Mouse (Mus musculus) small intestine, adult 2 months (tissue): ENCODE measurements at regions not wholly inside any gene's neighbourhood (a gene's known extent, or its start where the extent isn't known, plus 50 kb on each side); places are given as distances from the start of the nearest gene placed in this dataset.
"Not testable (repeated sequence)": the region's sequence is repeated elsewhere in the genome, so short reads cannot be mapped to it uniquely, and the experiment has no call there.

ENCODE experiments used
- H3K27ac ChIP-seq: fragments of 200-500 bp; 2 replicates; pipeline ENCODE4 v1.5.1; 2012; ENCODE audit warnings: low read depth, low read length, control low read depth, inconsistent platforms; ENCODE audit not compliant: insufficient read depth
- H3K27me3 ChIP-seq: fragments of 200-500 bp; 2 replicates; pipeline ENCODE4 v1.6.1; 2012; ENCODE audit warnings: mild to moderate bottlenecking, moderate library complexity, low read length, inconsistent platforms; ENCODE audit not compliant: control insufficient read depth, insufficient read depth
- H3K36me3 ChIP-seq: fragments of 200-500 bp; 2 replicates; pipeline ENCODE4 v1.6.1; 2012; ENCODE audit warnings: mild to moderate bottlenecking, low read length, control low read depth, inconsistent platforms; ENCODE audit not compliant: control insufficient read depth, insufficient read depth
- H3K4me1 ChIP-seq: fragments of 200-500 bp; 2 replicates; pipeline ENCODE4 v1.6.1; 2012; ENCODE audit warnings: low read length, inconsistent platforms, mixed read lengths; ENCODE audit not compliant: control insufficient read depth, insufficient read depth, insufficient read length
- H3K4me3 ChIP-seq: fragments of 200-500 bp; 2 replicates; pipeline ENCODE4 v1.5.1; 2012; ENCODE audit warnings: low read depth, mild to moderate bottlenecking, control low read depth, inconsistent platforms, low read length, moderate library complexity
- CTCF ChIP-seq: fragments of 200-500 bp; IDR thresholded peaks from 2 replicates; pipeline ENCODE4 v1.5.1; 2012; ENCODE audit warnings: low read depth, mild to moderate bottlenecking, control low read depth, inconsistent platforms, low read length, moderate library complexity, mixed read lengths; ENCODE audit not compliant: insufficient replicate concordance, insufficient read length; ENCODE audit errors: extremely low read depth
- POLR2A ChIP-seq: fragments of 200-500 bp; IDR thresholded peaks from 2 replicates; pipeline ENCODE4 v1.6.1; 2012; ENCODE audit warnings: low read depth, mild to moderate bottlenecking, control low read depth, inconsistent platforms, low read length, moderate library complexity
- WGBS: fragments of 180-500 bp; shearing (Covaris S2); methylation state at CpG from one replicate; pipeline ENCODE4 v1.1.7; 2018; 5-methylcytosine and 5-hydroxymethylcytosine counted together

DNA sequence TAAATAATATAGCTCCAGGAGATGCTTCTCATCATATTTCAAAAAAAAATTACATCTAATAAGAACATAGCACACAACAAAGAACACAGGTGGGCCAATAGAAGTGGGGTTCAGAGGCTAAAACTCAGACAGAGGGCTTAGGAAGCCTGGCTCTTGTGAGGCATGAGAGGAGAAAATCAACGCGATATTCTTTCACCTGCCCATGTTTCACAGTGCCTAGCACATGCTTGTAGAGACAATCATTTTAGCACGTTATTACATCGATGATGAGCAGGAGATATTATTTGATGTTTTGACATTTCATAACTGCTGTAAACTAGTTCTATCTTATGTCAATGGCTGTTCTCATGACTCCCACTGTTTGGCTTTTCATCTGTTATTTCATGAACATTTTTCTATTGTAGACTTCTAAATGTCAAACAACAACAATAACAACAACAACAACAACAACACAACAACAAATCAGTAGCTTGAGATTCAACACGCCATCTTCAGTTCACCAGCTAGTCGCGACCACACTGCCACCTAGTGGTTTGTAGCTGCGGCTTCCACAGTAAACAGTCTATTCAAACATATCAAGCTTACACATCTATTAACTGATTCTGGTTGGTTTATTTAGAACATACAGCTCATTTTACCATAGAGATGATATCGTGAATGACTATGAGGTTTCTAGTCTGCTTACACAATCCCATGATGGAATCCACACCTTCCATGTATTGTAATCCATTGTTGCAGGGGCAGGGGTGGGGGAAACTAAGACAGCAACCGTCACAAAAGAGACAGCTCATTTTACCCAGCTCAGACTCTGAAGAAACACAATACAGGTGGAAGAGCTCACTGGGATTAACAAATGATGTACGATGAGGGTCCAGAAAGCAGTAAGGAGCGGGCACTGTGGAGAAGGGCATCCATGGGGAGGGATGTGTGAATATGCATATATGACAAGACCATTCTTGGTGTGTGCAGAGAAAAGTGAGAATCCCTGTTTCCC is 60.5 kb upstream of the Tmem200a start:
- Histone ChIP-seq H3K36me3 (no peaks in the 10 kb centered on the region), H3K4me1 (no peaks in the 10 kb centered on the region), H3K27ac (no peak overlapping the region), H3K27me3 (no peaks in the 10 kb centered on the region), H3K4me3 (no peak overlapping the region)
- TF ChIP-seq POLR2A: no peak
- peak; percentile 75; the same call in 1 of the 2 replicates for TF ChIP-seq CTCF
- WGBS: 34% methylated on average over 12 of the region's 12 CpGs

DNA sequence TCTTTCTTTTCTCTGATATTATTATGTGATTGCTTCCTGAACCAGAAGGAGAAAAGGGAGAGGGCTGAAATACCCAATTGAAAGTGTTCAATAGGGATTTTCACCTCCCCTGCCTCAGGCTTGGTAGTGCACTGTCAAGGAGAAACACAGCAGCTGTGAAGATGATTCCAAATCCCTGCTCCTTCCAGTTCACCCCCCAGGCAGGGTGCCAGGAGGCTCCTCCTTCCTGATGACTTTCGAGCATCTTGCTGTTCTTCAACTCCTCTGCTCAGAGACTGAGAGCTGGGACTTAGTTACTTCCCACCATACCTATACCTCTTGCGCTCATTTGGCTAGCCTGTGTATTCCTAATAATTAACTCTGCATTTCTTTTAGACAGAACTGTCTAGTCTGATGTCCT is 73.7 kb upstream of the Tmem200a start:
- TF ChIP-seq POLR2A (no peak), CTCF (no peak)
- Histone ChIP-seq H3K4me3 (no peak overlapping the region), H3K4me1 (no peaks in the 10 kb centered on the region), H3K27ac (no peak overlapping the region), H3K27me3 (no peaks in the 10 kb centered on the region), H3K36me3 (no peaks in the 10 kb centered on the region)
- 75% methylated on average over 2 of the region's 2 CpGs for WGBS

DNA sequence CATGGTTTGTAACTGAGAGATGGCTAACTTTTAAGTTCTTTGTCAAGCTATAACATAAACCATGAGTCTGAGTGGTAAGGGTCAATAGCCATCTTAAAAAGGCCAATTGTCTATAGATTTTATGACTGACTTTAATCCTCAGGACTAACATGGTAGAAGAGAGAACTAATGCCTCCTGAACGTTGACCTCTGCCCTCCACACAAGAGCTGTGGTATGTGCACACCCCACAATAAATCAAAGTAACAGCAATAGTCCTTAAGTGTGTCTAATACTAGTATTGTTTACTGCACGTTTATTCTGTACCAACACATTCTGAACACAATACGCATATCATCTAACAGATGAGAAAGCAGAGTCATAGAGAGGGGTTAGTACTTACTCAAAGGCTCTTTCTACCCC is 70.7 kb upstream of the Samd3 start:
- no peaks in the 10 kb centered on the region for H3K36me3 ChIP-seq
- WGBS: 34% methylated on average over 3 of the region's 3 CpGs
- no peaks in the 10 kb centered on the region for H3K4me1 ChIP-seq
- no peaks in the 10 kb centered on the region for H3K27me3 ChIP-seq
- TF ChIP-seq CTCF: no peak
- TF ChIP-seq POLR2A: no peak
- no peak overlapping the region for H3K4me3 ChIP-seq
- H3K27ac ChIP-seq: no peak overlapping the region

DNA sequence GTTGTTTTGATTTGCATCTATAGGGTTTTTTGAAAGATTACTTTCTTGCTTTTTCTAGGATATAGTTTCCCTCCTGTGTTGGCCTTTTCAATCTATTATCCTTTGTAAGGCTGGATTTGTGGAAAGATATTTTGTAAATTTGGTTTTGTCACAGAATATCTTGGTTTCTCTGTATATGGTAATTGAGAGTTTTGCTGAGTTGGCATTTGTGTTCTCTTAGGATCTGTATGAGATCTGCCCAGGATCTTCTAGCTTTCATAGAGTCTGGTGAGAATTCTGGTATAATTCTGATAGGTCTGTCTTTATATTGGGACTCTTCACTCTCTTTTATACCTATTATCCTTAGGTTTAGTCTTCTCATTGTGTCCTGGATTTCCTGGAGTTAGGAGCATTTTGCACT is 68.4 kb upstream of the Samd3 start:
- H3K4me1 ChIP-seq, H3K36me3 ChIP-seq, H3K4me3 ChIP-seq, H3K27me3 ChIP-seq, H3K27ac ChIP-seq: not testable (repeated sequence)

DNA sequence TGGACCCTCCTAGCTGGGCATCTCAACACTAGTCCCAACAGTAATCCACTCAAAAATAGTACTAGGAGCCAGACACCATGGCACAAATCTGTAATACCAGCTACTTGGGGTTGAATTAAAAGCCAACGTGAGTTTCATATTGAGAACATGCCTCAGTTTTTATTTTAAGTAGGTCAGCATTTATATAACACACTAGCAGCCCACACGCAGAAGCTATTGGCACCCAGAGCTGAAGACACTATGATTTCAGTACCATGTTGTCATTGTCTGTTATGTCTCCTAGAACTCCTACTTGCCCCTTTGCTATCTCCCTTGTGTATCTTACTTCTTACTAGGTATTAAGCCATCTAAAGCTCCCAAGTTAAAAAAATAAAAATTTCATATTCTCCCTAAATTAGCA is 65.0 kb upstream of the Samd3 start:
- no peaks in the 10 kb centered on the region for H3K4me1 ChIP-seq
- 73% methylated on average over 2 of the region's 2 CpGs for WGBS

DNA sequence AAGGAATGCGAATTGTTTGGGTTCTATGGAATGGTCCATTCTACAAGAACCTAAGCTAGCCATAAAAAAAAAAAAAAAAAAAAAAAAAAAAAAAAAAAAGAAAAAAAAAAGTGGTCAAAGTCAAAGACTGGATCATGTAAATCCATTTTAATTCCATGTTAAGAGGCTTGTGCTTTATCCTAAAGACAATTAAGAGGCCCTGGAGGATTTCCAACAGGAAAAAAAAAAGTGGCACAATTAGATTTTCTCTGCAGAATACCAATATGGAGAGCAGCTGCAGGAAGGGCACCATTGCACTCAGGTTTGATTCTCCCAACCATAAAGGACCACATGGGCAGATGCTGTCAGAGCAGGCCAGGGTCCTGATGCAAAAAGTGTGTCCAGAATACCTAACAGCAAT is 51.9 kb upstream of the Samd3 start:
- TF ChIP-seq CTCF (no peak), POLR2A (no peak)
- WGBS: 83% methylated on average over 1 of the region's 1 CpGs
- Histone ChIP-seq H3K4me1 (no peaks in the 10 kb centered on the region), H3K4me3 (no peak overlapping the region), H3K27ac (no peak overlapping the region), H3K36me3 (no peaks in the 10 kb centered on the region), H3K27me3 (no peaks in the 10 kb centered on the region)

More for the DNA sequence above, 65.0 kb upstream of the Samd3 start:
- TF ChIP-seq CTCF (no peak), POLR2A (no peak)
- Histone ChIP-seq H3K4me3 (no peak overlapping the region), H3K27me3 (no peaks in the 10 kb centered on the region), H3K27ac (no peak overlapping the region), H3K36me3 (no peaks in the 10 kb centered on the region)

DNA sequence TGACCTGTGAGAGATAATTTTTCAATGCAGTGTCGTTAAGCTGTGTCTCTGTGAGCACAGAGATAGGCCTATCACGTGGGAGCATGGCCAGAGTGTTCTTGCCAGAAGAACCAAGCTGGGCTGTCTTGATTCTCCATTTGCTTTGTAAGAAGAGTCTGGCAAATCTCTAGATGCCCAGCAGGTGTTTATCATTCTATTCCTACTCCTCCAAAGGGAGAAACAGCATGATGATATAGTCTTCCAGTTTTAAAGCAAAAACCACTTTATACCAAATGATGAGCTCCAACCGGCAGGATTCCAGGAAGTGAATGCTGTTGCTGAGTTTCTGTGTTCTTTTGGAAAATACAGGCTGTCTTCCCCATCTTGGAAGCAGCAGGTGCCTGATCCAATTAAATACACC is 51.2 kb upstream of the Samd3 start:
- no peaks in the 10 kb centered on the region for H3K27me3 ChIP-seq
- 74% methylated on average over 3 of the region's 3 CpGs for WGBS
- TF ChIP-seq POLR2A (no peak), CTCF (no peak)

More for the DNA sequence above, 51.2 kb upstream of the Samd3 start:
- H3K4me1 ChIP-seq: no peaks in the 10 kb centered on the region
- H3K4me3 ChIP-seq: no peak overlapping the region
- no peak overlapping the region for H3K27ac ChIP-seq
- no peaks in the 10 kb centered on the region for H3K36me3 ChIP-seq
